Mouse (Mus musculus): ENCODE data around the gene Zfp146. TPM values are rescaled to one million over a fixed set of nuclear protein-coding genes. Genes with fewer than 3 reads are reported as not detected.
"Not testable (repeated sequence)": the region's sequence is repeated elsewhere in the genome, so short reads cannot be mapped to it uniquely, and the experiment has no call there.

The Zfp146 gene
- total and polyA plus RNA-seq, 2 experiments from 2014 or later: 8.7 to 87.3 TPM

DNA sequence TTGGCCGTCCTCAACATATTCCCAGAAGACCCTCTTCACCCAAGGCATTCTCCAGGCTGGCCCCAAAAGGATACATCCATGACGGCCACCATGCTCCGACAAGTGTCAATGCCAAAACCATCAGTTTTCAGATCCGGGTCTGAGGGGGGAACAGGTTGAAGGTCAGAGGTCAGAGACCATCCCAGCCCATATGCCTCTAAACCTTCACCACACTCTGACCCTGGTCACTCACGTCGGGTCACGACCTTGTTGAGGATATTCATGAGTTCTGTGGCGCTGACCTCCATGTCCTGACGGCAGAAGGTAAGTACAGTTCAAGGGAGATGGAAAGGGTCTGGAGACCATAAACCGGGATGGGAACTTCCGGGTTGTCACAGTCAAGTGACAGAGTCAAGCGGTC lies 22.5 kb upstream of the Zfp146 start:
- ATAC-seq (no peak), DNase-seq (no peak)
- WGBS: 93% methylated on average over 12 of the region's 12 CpGs
- H3K27me3 ChIP-seq (ENCODE audit: insufficient read depth, low read length): no peaks in the 10 kb centered on the region
- no peaks in the 10 kb centered on the region for H3K9me3 ChIP-seq (ENCODE audit: low read length)
- peaks cover 10% of the 10 kb centered on the region for H3K4me1 ChIP-seq (ENCODE audit: insufficient read depth)
- no peak overlapping the region for H3K4me3 ChIP-seq (ENCODE audit: low read depth, low read length)
- no peak overlapping the region for H3K9ac ChIP-seq
- no peak overlapping the region for H3K27ac ChIP-seq (ENCODE audit: low read depth, low read length)
- TF ChIP-seq CTCF (IDR thresholded peaks at IDR 0.05; ENCODE audit: low read depth): no peak
- peaks cover 44% of the 10 kb centered on the region for H3K36me3 ChIP-seq (ENCODE audit: insufficient read depth)
- no peak overlapping the region for H3K4me2 ChIP-seq (ENCODE audit: low read depth)

- no peak overlapping the region for H3K4me3 ChIP-seq (ENCODE audit: low read depth, low read length)
- H3K27ac ChIP-seq (ENCODE audit: low read depth, low read length): no peak overlapping the region
- no peaks in the 10 kb centered on the region for H3K27me3 ChIP-seq (ENCODE audit: insufficient read depth, low read length)
- peaks cover 5% of the 10 kb centered on the region; the same call in 1 of the 2 replicates for H3K4me1 ChIP-seq (ENCODE audit: insufficient read depth)
- ATAC-seq (no peak), DNase-seq (no peak)
- H3K36me3 ChIP-seq (ENCODE audit: insufficient read depth): peaks cover 56% of the 10 kb centered on the region
- H3K9ac ChIP-seq: no peak overlapping the region
- H3K9me3 ChIP-seq (ENCODE audit: low read length): no peaks in the 10 kb centered on the region
- H3K4me2 ChIP-seq (ENCODE audit: low read depth): no peak overlapping the region
- 90% methylated on average over 4 of the region's 4 CpGs for WGBS
- TF ChIP-seq CTCF (IDR thresholded peaks at IDR 0.05; ENCODE audit: low read depth): no peak
These were observed 19.6 kb upstream of the Zfp146 start for GRCm38 (mm10) chr7:30189116-30189491.

- Histone ChIP-seq H3K9ac (no peak overlapping the region), H3K4me2 (ENCODE audit: low read depth) (no peak overlapping the region), H3K4me1 (ENCODE audit: insufficient read depth) (peaks cover 5% of the 10 kb centered on the region; the same call in 1 of the 2 replicates), H3K36me3 (ENCODE audit: insufficient read depth) (peaks cover 56% of the 10 kb centered on the region), H3K4me3 (ENCODE audit: low read depth, low read length) (no peak overlapping the region), H3K9me3 (ENCODE audit: low read length) (no peaks in the 10 kb centered on the region), H3K27me3 (ENCODE audit: insufficient read depth, low read length) (no peaks in the 10 kb centered on the region), H3K27ac (ENCODE audit: low read depth, low read length) (no peak overlapping the region)
- DNase-seq (no peak), ATAC-seq (no peak)
- no peak for TF ChIP-seq CTCF (IDR thresholded peaks at IDR 0.05; ENCODE audit: low read depth)
- 87% methylated on average over 12 of the region's 12 CpGs for WGBS
These were observed 19.0 kb upstream of the Zfp146 start for GRCm38 (mm10) chr7:30188344-30189115.

DNA sequence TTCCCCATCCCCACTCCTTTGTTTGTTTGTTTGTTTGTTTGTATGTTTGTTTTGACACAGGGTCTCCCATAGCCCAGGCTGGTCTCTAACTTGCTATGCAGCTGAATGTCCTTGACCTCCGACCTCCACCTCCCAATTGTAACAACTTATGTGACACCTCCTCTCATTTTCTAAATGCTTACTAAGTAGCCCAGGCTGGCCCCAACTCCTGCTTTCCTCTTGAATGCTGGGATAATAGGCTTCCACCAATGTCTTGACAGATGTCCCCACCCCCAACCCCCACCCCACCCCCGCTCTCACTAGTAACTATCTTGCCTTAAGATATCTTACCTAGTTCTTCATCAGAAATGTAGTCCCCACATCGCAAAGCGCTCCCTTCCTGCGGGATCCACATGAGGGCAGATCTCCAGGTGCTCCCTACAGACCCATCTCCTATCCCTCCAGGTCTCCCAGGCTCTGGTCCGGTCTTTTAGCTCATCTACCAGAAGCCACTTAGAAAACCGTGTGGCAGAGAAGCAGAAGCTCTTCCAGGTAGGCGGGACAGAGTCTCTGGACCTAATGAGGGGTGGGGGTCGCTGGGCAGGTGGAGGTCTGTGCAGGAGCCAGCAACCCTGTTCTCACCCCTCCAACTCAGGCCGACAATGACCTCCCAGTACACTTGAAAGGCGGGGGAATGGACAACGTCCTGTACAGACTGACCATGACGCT lies 15.2 kb upstream of the Zfp146 start:
- 80% methylated on average over 13 of the region's 13 CpGs for WGBS
- no peak for DNase-seq
- Histone ChIP-seq H3K4me1 (ENCODE audit: insufficient read depth) (no peaks in the 10 kb centered on the region), H3K9ac (no peak overlapping the region), H3K27ac (ENCODE audit: low read depth, low read length) (no peak overlapping the region), H3K4me2 (ENCODE audit: low read depth) (no peak overlapping the region), H3K27me3 (ENCODE audit: insufficient read depth, low read length) (no peaks in the 10 kb centered on the region), H3K36me3 (ENCODE audit: insufficient read depth) (peaks cover 34% of the 10 kb centered on the region), H3K4me3 (ENCODE audit: low read depth, low read length) (no peak overlapping the region), H3K9me3 (ENCODE audit: low read length) (no peaks in the 10 kb centered on the region)
- TF ChIP-seq CTCF (IDR thresholded peaks at IDR 0.05; ENCODE audit: low read depth): no peak
- no peak for ATAC-seq

DNA sequence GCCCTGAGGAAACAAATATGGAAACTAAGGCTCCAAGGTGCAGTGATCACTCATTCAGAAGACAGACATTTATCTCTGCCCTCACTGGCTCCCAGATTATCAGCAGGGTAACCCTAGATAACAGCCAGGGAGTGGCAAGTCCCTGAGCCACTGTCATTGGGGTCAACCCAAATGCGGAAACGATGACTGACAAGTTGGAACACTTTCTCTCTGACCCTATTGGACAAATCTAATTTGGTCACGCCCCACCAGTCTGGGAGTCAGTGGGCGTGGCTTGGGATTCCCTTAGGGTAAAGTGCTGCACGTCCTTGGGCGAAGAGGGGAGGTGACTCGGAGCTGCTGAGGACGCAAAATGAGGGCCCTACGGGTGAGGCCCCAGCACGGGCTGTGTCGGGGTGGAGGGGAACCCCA lies 14.3 kb upstream of the Zfp146 start, which contains the start of gene Cox7a1:
Gene Cox7a1, plus strand, starts transcription at position 266 of the 411 bp plus-strand sequence.
- H3K36me3 ChIP-seq (ENCODE audit: insufficient read depth): peaks cover 30% of the 10 kb centered on the region
- no peaks in the 10 kb centered on the region for H3K4me1 ChIP-seq (ENCODE audit: insufficient read depth)
- H3K27ac ChIP-seq (ENCODE audit: low read depth, low read length): no peak within 1 kb of the TSS
- ATAC-seq (peak; percentile 35; the same call in 1 of the 2 replicates), DNase-seq (peak; percentile 44)
- H3K4me2 ChIP-seq (ENCODE audit: low read depth): peak within 1 kb of the TSS; percentile 31; the same call in 1 of the 2 replicates
- H3K27me3 ChIP-seq (ENCODE audit: insufficient read depth, low read length): no peaks in the 10 kb centered on the region
- no peaks in the 10 kb centered on the region for H3K9me3 ChIP-seq (ENCODE audit: low read length)
- WGBS: 8% methylated on average over 11 of the region's 11 CpGs
- H3K4me3 ChIP-seq (ENCODE audit: low read depth, low read length): 0 out of 2 replicates have a peak within 1 kb of the TSS, but pooled peaks have one; percentile 2
- H3K9ac ChIP-seq: no peak within 1 kb of the TSS
- TF ChIP-seq CTCF (IDR thresholded peaks at IDR 0.05; ENCODE audit: low read depth): no peak

GRCm38 (mm10) chr7:30183189-30183588 lies 13.6 kb upstream of the Zfp146 start:
- H3K27ac ChIP-seq (ENCODE audit: low read depth, low read length); ATAC-seq; DNase-seq; H3K4me1 ChIP-seq (ENCODE audit: insufficient read depth); H3K4me3 ChIP-seq (ENCODE audit: low read depth, low read length); H3K27me3 ChIP-seq (ENCODE audit: insufficient read depth, low read length); H3K9ac ChIP-seq; H3K9me3 ChIP-seq (ENCODE audit: low read length); H3K4me2 ChIP-seq (ENCODE audit: low read depth): not testable (repeated sequence)
- WGBS: 60% methylated on average over 7 of the region's 7 CpGs
- H3K36me3 ChIP-seq (ENCODE audit: insufficient read depth): peaks cover 30% of the 10 kb centered on the region

GRCm38 (mm10) chr7:30181929-30182328 lies 12.4 kb upstream of the Zfp146 start:
- DNase-seq; H3K27me3 ChIP-seq (ENCODE audit: insufficient read depth, low read length); H3K9ac ChIP-seq; H3K4me2 ChIP-seq (ENCODE audit: low read depth); H3K4me1 ChIP-seq (ENCODE audit: insufficient read depth); H3K4me3 ChIP-seq (ENCODE audit: low read depth, low read length); ATAC-seq; H3K27ac ChIP-seq (ENCODE audit: low read depth, low read length); H3K9me3 ChIP-seq (ENCODE audit: low read length): not testable (repeated sequence)
- H3K36me3 ChIP-seq (ENCODE audit: insufficient read depth): peaks cover 26% of the 10 kb centered on the region
- 84% methylated on average over 10 of the region's 10 CpGs for WGBS

Measured in forebrain, postnatal 0 days (tissue).